Mouse (Mus musculus) kidney, adult 2 months (tissue): ENCODE data around the gene Fblim1. TPM values are rescaled to one million over a fixed set of nuclear protein-coding genes. Genes with fewer than 3 reads are reported as not detected.
"Not testable (repeated sequence)": the region's sequence is repeated elsewhere in the genome, so short reads cannot be mapped to it uniquely, and the experiment has no call there.

Experiments used
- DNase-seq: peaks from one replicate; pipeline ENCODE4 v3.0.0; 2021
- H3K27ac ChIP-seq: fragments of 200-500 bp; 2 replicates; pipeline ENCODE4 v1.5.1; 2012; ENCODE audit warnings: low read depth, low read length, control low read depth, inconsistent platforms; ENCODE audit not compliant: insufficient read depth
- H3K27me3 ChIP-seq: fragments of 200-500 bp; replicated peaks from 2 replicates; pipeline ENCODE4 v1.6.1; 2012; ENCODE audit warnings: mild to moderate bottlenecking, moderate library complexity, low read length, inconsistent platforms; ENCODE audit not compliant: control insufficient read depth, insufficient read depth
- H3K36me3 ChIP-seq: fragments of 200-500 bp; 2 replicates; pipeline ENCODE4 v1.6.1; 2012; ENCODE audit warnings: mild to moderate bottlenecking, moderate library complexity, low read length, inconsistent platforms; ENCODE audit not compliant: control insufficient read depth, insufficient read depth
- H3K4me1 ChIP-seq: fragments of 200-500 bp; 2 replicates; pipeline ENCODE4 v1.6.1; 2011; ENCODE audit warnings: low read length; ENCODE audit not compliant: control insufficient read depth, insufficient read depth
- H3K4me3 ChIP-seq: fragments of 200-500 bp; 2 replicates; pipeline ENCODE4 v1.5.1; 2011; ENCODE audit warnings: mild to moderate bottlenecking, low read depth, low read length, control low read depth; ENCODE audit not compliant: insufficient read depth
- CTCF ChIP-seq: fragments of 200-500 bp; conservative IDR thresholded peaks from 2 replicates; pipeline ENCODE4 v1.5.1; 2011; ENCODE audit warnings: low read depth, mild to moderate bottlenecking, control low read depth, low read length, moderate library complexity, mixed read lengths; ENCODE audit not compliant: insufficient read depth, insufficient read length
- POLR2A ChIP-seq: fragments of 200-500 bp; IDR thresholded peaks from one replicate; pipeline ENCODE4 v1.6.1; 2011; ENCODE audit warnings: low read depth, low read length, control low read depth
- WGBS: fragments of 180-500 bp; shearing (Covaris S2); methylation state at CpG from one replicate; pipeline ENCODE4 v1.1.7; 2018; 5-methylcytosine and 5-hydroxymethylcytosine counted together
- polyA plus RNA-seq: library from polyadenylated mRNA; depleted of rRNA; stranded (reverse); fragments of >200 nt; gene quantifications from 2 replicates; pipeline ENCODE4 v1.2.3, GENCODE M21; 2012

Gene Fblim1
- polyA plus RNA-seq, 1 experiment, result 10.2 TPM

- H3K36me3 ChIP-seq, result no peaks in the 10 kb centered on the region
- peak overlapping the region; percentile 99 for H3K27ac ChIP-seq
- WGBS, result 3% methylated on average over 9 of the region's 9 CpGs
- H3K4me3 ChIP-seq, result peak overlapping the region; percentile 31
- peaks cover 14% of the 10 kb centered on the region; the same call in 1 of the 2 replicates for H3K4me1 ChIP-seq
- H3K27me3 ChIP-seq, result no peaks in the 10 kb centered on the region
- TF ChIP-seq CTCF (peak; percentile 96), POLR2A (peak; percentile 7)
- peak; percentile 93 for DNase-seq
These were observed 46.0 kb downstream of the Fblim1 start for GRCm38 (mm10) chr4:141559898-141560263.

GRCm38 (mm10) chr4:141559131-141559897 lies 46.6 kb downstream of the Fblim1 start:
- TF ChIP-seq CTCF (0 out of 2 replicates have a peak, but pooled peaks have one; percentile 1), POLR2A (no peak)
- peak overlapping the region; percentile 31 for H3K4me3 ChIP-seq
- peak overlapping the region; percentile 99 for H3K27ac ChIP-seq
- H3K4me1 ChIP-seq, result peaks cover 14% of the 10 kb centered on the region; the same call in 1 of the 2 replicates
- WGBS, result 2% methylated on average over 30 of the region's 30 CpGs
- H3K27me3 ChIP-seq, result no peaks in the 10 kb centered on the region
- no peaks in the 10 kb centered on the region for H3K36me3 ChIP-seq
- DNase-seq, result peak; percentile 94

- 26% methylated on average over 16 of the region's 16 CpGs for WGBS
- Histone ChIP-seq H3K4me3 (peak overlapping the region; percentile 31), H3K36me3 (no peaks in the 10 kb centered on the region), H3K4me1 (peaks cover 14% of the 10 kb centered on the region; the same call in 1 of the 2 replicates), H3K27ac (peak overlapping the region; percentile 99), H3K27me3 (no peaks in the 10 kb centered on the region)
- peak; percentile 31 for DNase-seq
- TF ChIP-seq POLR2A (no peak), CTCF (no peak)
These were observed 47.2 kb downstream of the Fblim1 start for GRCm38 (mm10) chr4:141558658-141559057.

- H3K36me3 ChIP-seq, H3K4me3 ChIP-seq, H3K27ac ChIP-seq, DNase-seq, H3K27me3 ChIP-seq: not testable (repeated sequence)
- H3K4me1 ChIP-seq, result peaks cover 10% of the 10 kb centered on the region; the same call in 1 of the 2 replicates
- WGBS, result 83% methylated on average over 6 of the region's 6 CpGs
These were observed 49.7 kb downstream of the Fblim1 start for GRCm38 (mm10) chr4:141556163-141556562.

- WGBS, result 94% methylated on average over 8 of the region's 9 CpGs
- H3K27me3 ChIP-seq, H3K36me3 ChIP-seq, H3K4me3 ChIP-seq, H3K27ac ChIP-seq, DNase-seq: not testable (repeated sequence)
- peaks cover 10% of the 10 kb centered on the region; the same call in 1 of the 2 replicates for H3K4me1 ChIP-seq
These were observed 51.5 kb downstream of the Fblim1 start for GRCm38 (mm10) chr4:141554255-141554865.

GRCm38 (mm10) chr4:141552484-141552883 lies 53.4 kb downstream of the Fblim1 start:
- peak; percentile 15 for DNase-seq
- WGBS, result 28% methylated on average over 2 of the region's 2 CpGs
- TF ChIP-seq POLR2A (no peak), CTCF (no peak)

GRCm38 (mm10) chr4:141547299-141547698 lies 58.6 kb downstream of the Fblim1 start:
- Histone ChIP-seq H3K4me1 (no peaks in the 10 kb centered on the region; the same call in 1 of the 2 replicates), H3K36me3 (no peaks in the 10 kb centered on the region), H3K4me3 (no peak overlapping the region), H3K27ac (peak overlapping the region; percentile 34; the same call in 1 of the 2 replicates), H3K27me3 (no peaks in the 10 kb centered on the region)
- no peak for TF ChIP-seq POLR2A
- no peak for TF ChIP-seq CTCF
- 15% methylated on average over 9 of the region's 9 CpGs for WGBS
- DNase-seq, result peak; percentile 17

More at GRCm38 (mm10) chr4:141552484-141552883, 53.4 kb downstream of the Fblim1 start:
- no peaks in the 10 kb centered on the region for H3K27me3 ChIP-seq
- H3K36me3 ChIP-seq, result no peaks in the 10 kb centered on the region
- no peaks in the 10 kb centered on the region; the same call in 1 of the 2 replicates for H3K4me1 ChIP-seq
- H3K4me3 ChIP-seq, result no peak overlapping the region
- no peak overlapping the region for H3K27ac ChIP-seq
